Mouse (Mus musculus) intestine, embryonic 16.5 days (tissue): ENCODE results near the gene Vangl1. TPM values are rescaled to one million over a fixed set of nuclear protein-coding genes. Genes with fewer than 3 reads are reported as not detected.

Experiments used
- ATAC-seq: fragments of 200-750 bp; cut with Nextera tagmentation; 2 replicates; pipeline ENCODE4 v1.8.0; 2017; ENCODE audit warnings: moderate TSS enrichment, moderate library complexity
- H3K27ac ChIP-seq: fragments of 300-500 bp; sonication (generic); 2 replicates; pipeline ENCODE4 v1.5.1; 2014; ENCODE audit warnings: mild to moderate bottlenecking, low read length
- H3K27me3 ChIP-seq: fragments of 300-500 bp; sonication (generic); replicated peaks from 2 replicates; pipeline ENCODE4 v1.6.1; 2014; ENCODE audit warnings: low read length, control low read depth, mixed read lengths; ENCODE audit not compliant: control insufficient read depth, insufficient read depth
- H3K36me3 ChIP-seq: fragments of 300-500 bp; sonication (generic); 2 replicates; pipeline ENCODE4 v1.6.1; 2014; ENCODE audit warnings: low read length, control low read depth; ENCODE audit not compliant: control insufficient read depth, insufficient read depth
- H3K4me1 ChIP-seq: fragments of 300-500 bp; sonication (generic); 2 replicates; pipeline ENCODE4 v1.6.1; 2014; ENCODE audit warnings: low read length, control low read depth, mixed read lengths; ENCODE audit not compliant: control insufficient read depth, insufficient read depth
- H3K4me2 ChIP-seq: fragments of 300-500 bp; sonication (generic); 2 replicates; pipeline ENCODE4 v1.6.1; 2014; ENCODE audit warnings: low read depth, low read length, control low read depth
- H3K4me3 ChIP-seq: fragments of 300-500 bp; sonication (generic); 2 replicates; pipeline ENCODE4 v1.5.1; 2014; ENCODE audit warnings: mild to moderate bottlenecking, low read length
- H3K9ac ChIP-seq: fragments of 300-500 bp; sonication (generic); 2 replicates; pipeline ENCODE4 v1.6.1; 2014; ENCODE audit warnings: low read depth, low read length
- H3K9me3 ChIP-seq: fragments of 300-500 bp; sonication (generic); 2 replicates; pipeline ENCODE4 v1.6.1; 2016; ENCODE audit warnings: low read length, control low read depth; ENCODE audit not compliant: control insufficient read depth
- WGBS: fragments of 180-500 bp; shearing (Covaris S2); extraction: QIAGEN DNeasy Blood & Tissue Kit; methylation state at CpG from one replicate; pipeline ENCODE4 v1.1.7; 2014; 5-methylcytosine and 5-hydroxymethylcytosine counted together
- polyA plus RNA-seq: library from polyadenylated mRNA; unstranded; fragments of >200 nt; fragmentation: Nextera tagmentation; extraction: Ambion mirVana; gene quantifications from 2 replicates; pipeline ENCODE4 v1.2.1, GENCODE M21; 2015

The Vangl1 gene
- polyA plus RNA-seq, 1 experiment from 2014 or later: 18.7 TPM

- H3K4me2 ChIP-seq: no peak overlapping the region
- H3K4me3 ChIP-seq: no peak overlapping the region
- H3K4me1 ChIP-seq: no peaks in the 10 kb centered on the region
- no peak overlapping the region for H3K27ac ChIP-seq
- ATAC-seq: no peak
- H3K27me3 ChIP-seq: no peaks in the 10 kb centered on the region
- no peak overlapping the region for H3K9ac ChIP-seq
- H3K36me3 ChIP-seq: no peaks in the 10 kb centered on the region
- 85% methylated on average over 3 of the region's 3 CpGs for WGBS
- no peaks in the 10 kb centered on the region for H3K9me3 ChIP-seq
These were observed 61.0 kb downstream of the Vangl1 start for GRCm38 (mm10) chr3:102143536-102143935.

- no peaks in the 10 kb centered on the region for H3K27me3 ChIP-seq
- H3K9ac ChIP-seq: no peak overlapping the region
- H3K9me3 ChIP-seq: no peaks in the 10 kb centered on the region
- no peaks in the 10 kb centered on the region for H3K4me1 ChIP-seq
- no peak overlapping the region for H3K27ac ChIP-seq
- H3K4me2 ChIP-seq: no peak overlapping the region
- no peak overlapping the region for H3K4me3 ChIP-seq
- no peak for ATAC-seq
- no peaks in the 10 kb centered on the region for H3K36me3 ChIP-seq
- WGBS: 78% methylated on average over 4 of the region's 4 CpGs
These were observed 61.5 kb downstream of the Vangl1 start for GRCm38 (mm10) chr3:102142947-102143346.

GRCm38 (mm10) chr3:102141893-102142292, 62.6 kb downstream of the Vangl1 start:
- H3K4me2 ChIP-seq: no peak overlapping the region
- H3K4me3 ChIP-seq: no peak overlapping the region
- no peaks in the 10 kb centered on the region for H3K36me3 ChIP-seq
- no peak for ATAC-seq
- H3K27me3 ChIP-seq: no peaks in the 10 kb centered on the region
- H3K9ac ChIP-seq: no peak overlapping the region
- no peaks in the 10 kb centered on the region for H3K9me3 ChIP-seq
- WGBS: 73% methylated on average over 6 of the region's 6 CpGs
- no peaks in the 10 kb centered on the region for H3K4me1 ChIP-seq
- no peak overlapping the region for H3K27ac ChIP-seq

- Histone ChIP-seq H3K27ac (no peak overlapping the region), H3K27me3 (no peaks in the 10 kb centered on the region), H3K4me1 (no peaks in the 10 kb centered on the region), H3K9ac (no peak overlapping the region), H3K36me3 (no peaks in the 10 kb centered on the region), H3K9me3 (no peaks in the 10 kb centered on the region), H3K4me2 (no peak overlapping the region), H3K4me3 (no peak overlapping the region)
- ATAC-seq: no peak
- 76% methylated on average over 2 of the region's 2 CpGs for WGBS
These were observed 63.0 kb downstream of the Vangl1 start for GRCm38 (mm10) chr3:102141451-102141850.

- H3K36me3 ChIP-seq: no peaks in the 10 kb centered on the region
- no peak for ATAC-seq
- no peak overlapping the region for H3K9ac ChIP-seq
- no peaks in the 10 kb centered on the region for H3K27me3 ChIP-seq
- no peak overlapping the region for H3K4me2 ChIP-seq
- H3K4me1 ChIP-seq: 0 out of 2 replicates have a peak, but pooled peaks cover 5% of the 10 kb centered on the region
- WGBS: 79% methylated on average over 6 of the region's 6 CpGs
- no peak overlapping the region for H3K27ac ChIP-seq
- no peak overlapping the region for H3K4me3 ChIP-seq
- H3K9me3 ChIP-seq: no peaks in the 10 kb centered on the region
These were observed 63.9 kb downstream of the Vangl1 start for GRCm38 (mm10) chr3:102140606-102141005.

GRCm38 (mm10) chr3:102138899-102139298, 65.6 kb downstream of the Vangl1 start:
- H3K27ac ChIP-seq: no peak overlapping the region
- H3K4me3 ChIP-seq: no peak overlapping the region
- H3K9ac ChIP-seq: no peak overlapping the region
- no peaks in the 10 kb centered on the region for H3K36me3 ChIP-seq
- H3K4me1 ChIP-seq: peaks cover 7% of the 10 kb centered on the region; the same call in 1 of the 2 replicates
- no peaks in the 10 kb centered on the region for H3K9me3 ChIP-seq
- no peak for ATAC-seq
- H3K4me2 ChIP-seq: no peak overlapping the region
- no peaks in the 10 kb centered on the region for H3K27me3 ChIP-seq
- 78% methylated on average over 6 of the region's 6 CpGs for WGBS

- no peak overlapping the region for H3K4me3 ChIP-seq
- H3K27ac ChIP-seq: no peak overlapping the region
- ATAC-seq: no peak
- H3K36me3 ChIP-seq: no peaks in the 10 kb centered on the region
- H3K9me3 ChIP-seq: no peaks in the 10 kb centered on the region
- H3K9ac ChIP-seq: no peak overlapping the region
- no peak overlapping the region for H3K4me2 ChIP-seq
- WGBS: 78% methylated on average over 10 of the region's 10 CpGs
- H3K4me1 ChIP-seq: peaks cover 7% of the 10 kb centered on the region; the same call in 1 of the 2 replicates
- no peaks in the 10 kb centered on the region for H3K27me3 ChIP-seq
These were observed 67.3 kb downstream of the Vangl1 start for GRCm38 (mm10) chr3:102137158-102137557.

- Histone ChIP-seq H3K27ac (0 out of 2 replicates have a peak overlapping the region, but pooled peaks have one; percentile 12), H3K4me1 (peaks cover 7% of the 10 kb centered on the region; the same call in 1 of the 2 replicates), H3K4me3 (no peak overlapping the region), H3K9ac (0 out of 2 replicates have a peak overlapping the region, but pooled peaks have one; percentile 0), H3K9me3 (no peaks in the 10 kb centered on the region), H3K4me2 (no peak overlapping the region), H3K36me3 (no peaks in the 10 kb centered on the region), H3K27me3 (no peaks in the 10 kb centered on the region)
- WGBS: 23% methylated on average over 10 of the region's 10 CpGs
- peak; percentile 81 for ATAC-seq
These were observed 68.9 kb downstream of the Vangl1 start for GRCm38 (mm10) chr3:102135389-102136113.

GRCm38 (mm10) chr3:102131627-102132324, 72.7 kb downstream of the Vangl1 start:
- Histone ChIP-seq H3K4me2 (no peak overlapping the region), H3K27me3 (no peaks in the 10 kb centered on the region), H3K9ac (no peak overlapping the region), H3K36me3 (no peaks in the 10 kb centered on the region), H3K9me3 (no peaks in the 10 kb centered on the region), H3K4me1 (peaks cover 7% of the 10 kb centered on the region; the same call in 1 of the 2 replicates), H3K27ac (no peak overlapping the region), H3K4me3 (no peak overlapping the region)
- no peak for ATAC-seq
- WGBS: 92% methylated on average over 9 of the region's 9 CpGs
